Mouse (Mus musculus) heart, postnatal 0 days (tissue): ENCODE measurements around the gene Arf4.

ENCODE experiments used
- CTCF ChIP-seq: IDR thresholded peaks from 2 replicates; pipeline ENCODE4 v1.5.1; 2016; ENCODE audit warnings: antibody characterized with exemption, control low read depth, low read depth
- EP300 ChIP-seq: IDR thresholded peaks from 2 replicates; pipeline ENCODE4 v1.6.1; 2016; ENCODE audit warnings: antibody characterized with exemption, low read depth

DNA sequence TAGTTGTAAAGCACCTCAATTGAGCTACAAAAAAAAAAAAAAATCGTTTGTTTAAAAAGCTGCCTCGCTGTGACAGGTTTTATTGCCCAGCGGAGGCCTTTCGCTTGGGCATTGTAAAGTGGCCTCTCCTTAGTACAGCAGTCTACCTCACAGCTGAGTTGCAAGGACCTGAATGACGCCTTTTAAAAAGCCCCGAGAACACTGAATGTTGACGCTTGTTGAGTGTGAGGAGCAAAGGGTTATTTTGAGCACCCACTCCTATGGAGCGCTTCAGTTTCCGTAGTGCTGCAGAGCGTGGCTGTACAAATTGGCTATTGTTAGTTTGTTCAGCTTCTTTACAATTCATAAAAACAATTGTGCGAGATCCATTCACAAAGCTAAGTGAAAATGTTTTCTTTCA, 1.4 kb downstream of the Arf4 start:
- TF ChIP-seq EP300 (no peak), CTCF (no peak)
